Mouse (Mus musculus): ENCODE measurements at regions not wholly inside any gene's neighbourhood (a gene's known extent, or its start where the extent isn't known, plus 50 kb on each side); places are given as distances from the start of the nearest gene placed in this dataset.
A peak's percentile ranks its signal among the peaks of the same experiment; 100 is the strongest.

DNA sequence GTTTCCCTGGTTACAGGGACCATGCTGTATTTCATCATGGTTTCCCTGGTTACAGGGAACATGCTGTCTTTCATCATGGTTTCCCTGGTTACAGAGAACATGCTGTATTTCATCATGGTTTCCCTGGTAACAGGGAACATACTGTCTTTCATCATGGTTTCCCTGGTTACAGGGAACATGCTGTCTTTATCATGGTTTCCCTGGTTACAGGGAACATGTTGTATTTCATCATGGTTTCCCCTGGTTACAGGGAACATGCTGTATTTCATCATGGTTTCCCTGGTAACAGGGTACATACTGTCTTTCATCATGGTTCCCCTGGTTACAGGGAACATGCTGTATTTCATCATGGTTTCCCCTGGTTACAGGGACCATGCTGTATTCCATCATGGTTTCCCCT lies 1579.5 kb downstream of the 4930444P10Rik start:
- no peaks in the 10 kb centered on the region for H3K4me1 ChIP-seq (ENCODE audit: control insufficient read depth, insufficient read depth, low read length)
- no peak for ATAC-seq (replicated peaks; ENCODE audit: extremely low read depth, insufficient read depth, low FRiP score)
- H3K4me2 ChIP-seq (ENCODE audit: low read depth, low read length), result no peak overlapping the region
- H3K27ac ChIP-seq (ENCODE audit: low read length), result no peak overlapping the region
- no peak overlapping the region for H3K4me3 ChIP-seq (ENCODE audit: low read length)
- no peaks in the 10 kb centered on the region for H3K9me3 ChIP-seq (replicated peaks; ENCODE audit: control insufficient read depth, low read length)
- H3K27me3 ChIP-seq (ENCODE audit: control insufficient read depth, insufficient read depth, low read length), result peaks cover 5% of the 10 kb centered on the region
- no peaks in the 10 kb centered on the region for H3K36me3 ChIP-seq (ENCODE audit: control insufficient read depth, insufficient read depth)
- H3K9ac ChIP-seq (ENCODE audit: low read length), result no peak overlapping the region

DNA sequence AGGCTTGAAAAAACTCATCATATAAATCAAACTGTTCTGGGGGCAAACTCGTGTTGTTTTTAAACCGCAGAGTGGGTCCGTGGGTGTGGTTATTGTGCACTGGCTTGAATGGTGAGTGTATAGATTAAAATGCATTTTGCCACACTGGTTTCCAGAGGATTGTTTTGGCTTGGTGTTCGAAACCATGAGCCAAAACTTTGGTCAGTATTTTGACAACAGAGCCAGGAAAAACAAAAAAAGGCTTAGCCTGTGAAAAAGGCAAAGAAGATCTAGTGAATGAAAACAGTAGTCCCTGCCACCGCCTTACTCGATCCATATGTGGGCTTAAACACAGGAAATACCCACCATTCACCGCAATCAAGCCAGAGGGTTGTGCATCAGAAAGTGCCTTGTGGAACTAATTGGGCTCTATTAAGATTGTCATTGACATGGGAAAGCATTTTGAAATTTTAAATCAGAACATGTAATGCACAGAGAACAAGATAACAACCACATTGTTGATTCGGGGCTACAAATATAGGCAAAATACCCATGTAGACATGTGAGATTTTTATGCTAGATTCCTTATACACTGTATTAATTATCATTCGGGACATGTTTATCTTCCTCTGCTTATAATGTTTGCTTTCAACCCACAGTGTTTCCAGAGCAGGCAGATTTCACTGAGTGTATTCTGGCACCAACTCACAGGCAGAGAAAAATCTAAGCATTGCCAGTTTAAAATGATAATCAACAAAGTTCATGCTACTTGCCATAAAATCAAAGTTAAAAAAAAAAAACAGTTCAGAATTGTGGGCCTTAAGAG lies 1580.4 kb downstream of the 4930444P10Rik start:
- H3K27me3 ChIP-seq (ENCODE audit: control insufficient read depth, insufficient read depth, low read length), result peaks cover 15% of the 10 kb centered on the region
- WGBS, result 68% methylated on average over 9 of the region's 9 CpGs

DNA sequence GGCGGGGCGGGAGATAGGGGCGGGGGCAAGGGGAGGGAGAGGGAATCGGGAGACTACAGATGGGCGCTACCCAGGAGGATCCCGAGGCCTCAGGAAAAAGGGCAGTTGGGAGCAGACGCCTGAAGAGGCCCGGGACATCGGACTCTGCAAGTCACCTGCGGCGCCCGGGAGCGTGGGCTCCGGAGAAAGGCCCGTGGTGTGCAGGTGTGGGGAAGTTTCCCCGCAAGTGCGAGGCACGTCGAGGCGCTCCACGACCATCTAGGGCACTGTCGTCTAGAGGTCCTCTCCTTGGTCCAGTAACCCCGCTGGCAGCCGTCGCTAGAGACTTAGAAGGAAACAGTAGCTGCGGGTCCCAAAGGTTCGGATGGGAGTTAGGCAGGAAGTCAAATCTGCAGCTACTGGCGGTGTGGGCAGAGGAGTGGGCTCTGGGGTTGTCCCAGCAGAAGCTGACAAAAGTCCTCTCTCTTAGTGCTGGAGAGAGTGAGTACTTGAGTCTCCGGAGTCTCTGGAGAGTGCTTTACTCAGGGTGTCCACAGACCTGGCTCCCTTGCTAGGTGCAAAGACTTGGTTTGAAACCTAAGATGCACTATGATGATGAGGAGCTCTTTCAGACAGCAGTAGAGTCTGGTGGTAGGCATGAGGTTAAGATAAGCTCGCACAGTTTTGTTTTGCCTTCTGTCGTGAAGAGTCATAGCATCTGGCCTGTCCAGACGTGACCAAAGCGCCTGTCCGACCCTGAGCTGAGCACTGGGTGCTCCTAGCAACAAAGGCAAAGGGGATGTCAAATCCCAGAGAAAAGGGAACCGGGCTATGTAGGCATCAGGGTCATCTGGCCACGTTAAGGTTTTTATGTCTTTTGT lies 1586.1 kb downstream of the 4930444P10Rik start:
- ATAC-seq (replicated peaks; ENCODE audit: extremely low read depth, insufficient read depth, low FRiP score), result peak; percentile 41; the same call in 1 of the 2 replicates
- H3K4me2 ChIP-seq (ENCODE audit: low read depth, low read length), result peak overlapping the region; percentile 83
- H3K36me3 ChIP-seq (ENCODE audit: control insufficient read depth, insufficient read depth), result no peaks in the 10 kb centered on the region
- 4% methylated on average over 35 of the region's 36 CpGs for WGBS
- peak overlapping the region; percentile 21; the same call in 1 of the 2 replicates for H3K9ac ChIP-seq (ENCODE audit: low read length)
- H3K27me3 ChIP-seq (ENCODE audit: control insufficient read depth, insufficient read depth, low read length), result peaks cover 56% of the 10 kb centered on the region
- H3K4me1 ChIP-seq (ENCODE audit: control insufficient read depth, insufficient read depth, low read length), result peaks cover 8% of the 10 kb centered on the region; the same call in 1 of the 2 replicates
- no peaks in the 10 kb centered on the region for H3K9me3 ChIP-seq (replicated peaks; ENCODE audit: control insufficient read depth, low read length)
- H3K27ac ChIP-seq (ENCODE audit: low read length), result no peak overlapping the region
- peak overlapping the region; percentile 57 for H3K4me3 ChIP-seq (ENCODE audit: low read length)

More for the DNA sequence above, 1580.4 kb downstream of the 4930444P10Rik start:
- no peak overlapping the region for H3K9ac ChIP-seq (ENCODE audit: low read length)
- no peak overlapping the region for H3K4me3 ChIP-seq (ENCODE audit: low read length)
- no peak overlapping the region for H3K27ac ChIP-seq (ENCODE audit: low read length)
- no peaks in the 10 kb centered on the region for H3K36me3 ChIP-seq (ENCODE audit: control insufficient read depth, insufficient read depth)
- H3K4me1 ChIP-seq (ENCODE audit: control insufficient read depth, insufficient read depth, low read length), result no peaks in the 10 kb centered on the region
- H3K4me2 ChIP-seq (ENCODE audit: low read depth, low read length), result no peak overlapping the region
- ATAC-seq (replicated peaks; ENCODE audit: extremely low read depth, insufficient read depth, low FRiP score), result no peak
- no peaks in the 10 kb centered on the region for H3K9me3 ChIP-seq (replicated peaks; ENCODE audit: control insufficient read depth, low read length)

DNA sequence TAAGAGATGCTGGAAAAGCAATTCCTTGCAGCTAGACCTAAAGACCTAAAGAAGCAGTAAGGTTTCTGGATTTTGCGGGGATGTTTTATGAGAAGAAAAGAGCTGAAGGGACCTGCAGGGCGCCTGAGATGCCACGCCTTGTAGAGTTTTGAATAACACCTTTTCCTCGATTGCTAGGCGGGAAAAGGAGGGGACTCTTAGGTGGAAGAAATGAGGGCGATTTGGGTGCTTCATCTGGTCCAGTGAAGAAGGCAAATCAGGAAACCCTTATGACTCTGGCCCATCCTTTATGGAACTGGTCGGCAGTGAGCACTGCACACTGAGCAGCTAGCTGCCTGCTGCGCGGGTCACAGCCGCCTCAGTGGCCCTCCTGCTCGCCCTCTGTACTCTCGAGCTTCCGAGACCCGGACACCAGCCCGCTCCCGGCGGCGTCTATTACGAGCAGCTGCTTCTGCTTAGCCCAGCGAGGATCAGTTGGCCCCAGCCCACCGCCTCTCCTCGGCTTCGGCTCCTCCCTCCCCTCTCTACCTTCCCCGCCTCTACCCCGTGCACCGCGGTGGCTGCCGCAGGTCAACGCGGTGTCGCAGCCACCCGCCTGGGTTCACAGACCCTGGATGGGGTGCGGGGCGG lies 1586.8 kb downstream of the 4930444P10Rik start:
- Histone ChIP-seq H3K9ac (ENCODE audit: low read length) (peak overlapping the region; percentile 21; the same call in 1 of the 2 replicates), H3K27ac (ENCODE audit: low read length) (no peak overlapping the region), H3K9me3 (replicated peaks; ENCODE audit: control insufficient read depth, low read length) (no peaks in the 10 kb centered on the region), H3K4me2 (ENCODE audit: low read depth, low read length) (peak overlapping the region; percentile 83), H3K36me3 (ENCODE audit: control insufficient read depth, insufficient read depth) (no peaks in the 10 kb centered on the region), H3K4me1 (ENCODE audit: control insufficient read depth, insufficient read depth, low read length) (peaks cover 8% of the 10 kb centered on the region; the same call in 1 of the 2 replicates), H3K27me3 (ENCODE audit: control insufficient read depth, insufficient read depth, low read length) (peaks cover 56% of the 10 kb centered on the region), H3K4me3 (ENCODE audit: low read length) (peak overlapping the region; percentile 57)
- 1% methylated on average over 34 of the region's 34 CpGs for WGBS
- ATAC-seq (replicated peaks; ENCODE audit: extremely low read depth, insufficient read depth, low FRiP score), result peak; percentile 76

DNA sequence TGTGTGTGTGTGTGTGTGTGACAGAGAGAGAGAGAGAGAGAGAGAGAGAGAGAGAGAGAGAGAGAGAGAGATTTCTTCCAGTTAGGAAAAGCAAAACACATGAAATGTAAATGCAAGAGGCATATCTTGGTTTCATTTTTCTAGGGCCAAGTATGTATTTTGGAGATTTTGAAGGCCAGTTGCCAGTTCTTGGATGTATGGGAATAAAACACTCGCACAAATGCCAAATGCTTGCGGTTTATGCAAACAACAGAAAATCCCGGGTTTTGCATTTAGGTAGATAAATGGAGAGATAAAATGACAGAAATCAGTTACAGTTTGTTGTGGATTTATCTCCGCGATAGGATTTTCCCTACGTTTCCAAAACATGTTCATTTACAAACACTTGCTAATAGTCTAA lies 1587.4 kb downstream of the 4930444P10Rik start:
- no peak overlapping the region for H3K27ac ChIP-seq (ENCODE audit: low read length)
- H3K4me2 ChIP-seq (ENCODE audit: low read depth, low read length), result peak overlapping the region; percentile 83; the same call in 1 of the 2 replicates
- peaks cover 8% of the 10 kb centered on the region; the same call in 1 of the 2 replicates for H3K4me1 ChIP-seq (ENCODE audit: control insufficient read depth, insufficient read depth, low read length)
- H3K9ac ChIP-seq (ENCODE audit: low read length), result no peak overlapping the region
- H3K4me3 ChIP-seq (ENCODE audit: low read length), result no peak overlapping the region; the same call in 1 of the 2 replicates
- ATAC-seq (replicated peaks; ENCODE audit: extremely low read depth, insufficient read depth, low FRiP score), result no peak
- WGBS, result 7% methylated on average over 6 of the region's 6 CpGs
- no peaks in the 10 kb centered on the region for H3K36me3 ChIP-seq (ENCODE audit: control insufficient read depth, insufficient read depth)
- no peaks in the 10 kb centered on the region for H3K9me3 ChIP-seq (replicated peaks; ENCODE audit: control insufficient read depth, low read length)
- peaks cover 56% of the 10 kb centered on the region for H3K27me3 ChIP-seq (ENCODE audit: control insufficient read depth, insufficient read depth, low read length)

DNA sequence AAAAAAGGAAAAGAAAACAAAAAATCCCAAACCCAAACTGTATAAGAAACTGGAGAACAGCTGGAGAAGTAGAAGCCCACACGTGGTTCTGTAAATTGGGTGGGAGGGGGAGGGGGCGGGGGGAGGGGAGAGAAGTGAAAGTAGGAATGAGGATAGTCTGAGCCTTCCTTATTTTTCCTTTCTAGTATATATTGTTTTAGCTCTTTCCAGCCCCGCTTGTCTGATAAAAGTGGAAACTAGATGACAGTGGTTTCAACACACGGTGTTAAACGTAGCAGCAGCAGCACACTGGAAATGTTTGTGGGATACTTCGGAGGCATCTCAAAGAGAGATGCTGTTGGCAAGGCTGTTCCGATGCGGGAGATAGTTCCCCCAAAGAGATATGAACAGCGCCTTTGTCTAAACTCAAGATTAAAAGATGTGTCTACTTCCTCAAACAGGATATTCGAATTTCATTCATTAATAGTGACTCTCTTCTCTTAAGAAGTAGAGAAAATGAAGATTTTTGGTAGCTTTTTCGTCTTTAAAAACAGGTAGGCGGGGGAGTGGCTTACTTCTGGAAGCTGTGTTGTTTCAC lies 1588.3 kb downstream of the 4930444P10Rik start:
- Histone ChIP-seq H3K4me1 (ENCODE audit: control insufficient read depth, insufficient read depth, low read length) (peaks cover 8% of the 10 kb centered on the region; the same call in 1 of the 2 replicates), H3K36me3 (ENCODE audit: control insufficient read depth, insufficient read depth) (no peaks in the 10 kb centered on the region), H3K4me3 (ENCODE audit: low read length) (peak overlapping the region; percentile 3; the same call in 1 of the 2 replicates), H3K9ac (ENCODE audit: low read length) (no peak overlapping the region), H3K27me3 (ENCODE audit: control insufficient read depth, insufficient read depth, low read length) (peaks cover 56% of the 10 kb centered on the region), H3K9me3 (replicated peaks; ENCODE audit: control insufficient read depth, low read length) (no peaks in the 10 kb centered on the region), H3K27ac (ENCODE audit: low read length) (no peak overlapping the region), H3K4me2 (ENCODE audit: low read depth, low read length) (peak overlapping the region; percentile 17)
- ATAC-seq (replicated peaks; ENCODE audit: extremely low read depth, insufficient read depth, low FRiP score), result no peak
- 4% methylated on average over 12 of the region's 12 CpGs for WGBS

DNA sequence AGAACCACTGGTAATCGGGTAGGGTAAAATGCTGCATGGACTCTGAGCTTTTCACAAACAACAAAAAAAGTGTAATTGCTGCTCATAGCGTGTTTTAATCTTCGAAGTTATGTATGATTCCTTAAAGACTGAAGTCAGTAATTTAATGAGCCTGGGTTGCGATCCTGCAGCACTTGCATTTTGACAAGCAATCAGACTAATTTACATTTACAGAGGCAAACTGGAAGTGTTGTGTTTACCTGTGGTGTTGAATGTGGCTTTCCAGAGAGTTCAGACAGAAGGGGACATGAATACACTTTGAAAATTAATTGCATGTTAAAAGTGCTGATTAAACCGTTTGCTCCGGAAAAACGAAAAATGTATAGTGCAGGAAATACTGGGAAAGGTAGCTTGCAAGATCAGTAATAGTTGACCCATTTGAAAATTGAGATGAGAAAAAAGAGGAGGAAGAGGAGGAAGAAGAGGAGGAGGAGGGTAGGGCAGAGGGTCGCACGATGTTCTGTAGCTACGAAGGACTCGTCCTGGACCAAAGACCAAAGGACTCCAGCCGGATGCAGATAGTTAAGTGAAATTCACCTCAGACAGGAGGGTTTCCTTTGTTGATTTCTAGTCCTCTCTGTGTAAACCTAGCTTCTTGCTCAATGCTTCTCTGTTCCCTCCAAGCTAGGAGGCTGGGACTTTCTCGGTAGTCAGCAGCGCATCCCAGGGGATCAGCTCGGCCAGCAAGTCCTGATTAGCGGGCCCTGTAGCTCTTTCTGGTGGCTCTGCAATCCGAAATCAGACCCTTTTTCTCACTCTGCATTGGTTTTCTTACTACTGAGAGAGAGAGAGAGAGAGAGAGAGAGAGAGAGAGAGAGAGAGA lies 1589.0 kb downstream of the 4930444P10Rik start:
- Histone ChIP-seq H3K9ac (ENCODE audit: low read length) (no peak overlapping the region), H3K27ac (ENCODE audit: low read length) (no peak overlapping the region), H3K27me3 (ENCODE audit: control insufficient read depth, insufficient read depth, low read length) (peaks cover 55% of the 10 kb centered on the region), H3K36me3 (ENCODE audit: control insufficient read depth, insufficient read depth) (no peaks in the 10 kb centered on the region), H3K4me2 (ENCODE audit: low read depth, low read length) (peak overlapping the region; percentile 17), H3K9me3 (replicated peaks; ENCODE audit: control insufficient read depth, low read length) (no peaks in the 10 kb centered on the region), H3K4me1 (ENCODE audit: control insufficient read depth, insufficient read depth, low read length) (peaks cover 8% of the 10 kb centered on the region; the same call in 1 of the 2 replicates), H3K4me3 (ENCODE audit: low read length) (0 out of 2 replicates have a peak overlapping the region, but pooled peaks have one; percentile 1)
- ATAC-seq (replicated peaks; ENCODE audit: extremely low read depth, insufficient read depth, low FRiP score), result no peak
- 9% methylated on average over 17 of the region's 17 CpGs for WGBS
